Mouse (Mus musculus): ENCODE data around the gene Eif3g. TPM values are rescaled to one million over a fixed set of nuclear protein-coding genes. Genes with fewer than 3 reads are reported as not detected.

Eif3g gene
- total and polyA plus RNA-seq, 3 experiments: 175 to 475 (median 198) TPM

DNA sequence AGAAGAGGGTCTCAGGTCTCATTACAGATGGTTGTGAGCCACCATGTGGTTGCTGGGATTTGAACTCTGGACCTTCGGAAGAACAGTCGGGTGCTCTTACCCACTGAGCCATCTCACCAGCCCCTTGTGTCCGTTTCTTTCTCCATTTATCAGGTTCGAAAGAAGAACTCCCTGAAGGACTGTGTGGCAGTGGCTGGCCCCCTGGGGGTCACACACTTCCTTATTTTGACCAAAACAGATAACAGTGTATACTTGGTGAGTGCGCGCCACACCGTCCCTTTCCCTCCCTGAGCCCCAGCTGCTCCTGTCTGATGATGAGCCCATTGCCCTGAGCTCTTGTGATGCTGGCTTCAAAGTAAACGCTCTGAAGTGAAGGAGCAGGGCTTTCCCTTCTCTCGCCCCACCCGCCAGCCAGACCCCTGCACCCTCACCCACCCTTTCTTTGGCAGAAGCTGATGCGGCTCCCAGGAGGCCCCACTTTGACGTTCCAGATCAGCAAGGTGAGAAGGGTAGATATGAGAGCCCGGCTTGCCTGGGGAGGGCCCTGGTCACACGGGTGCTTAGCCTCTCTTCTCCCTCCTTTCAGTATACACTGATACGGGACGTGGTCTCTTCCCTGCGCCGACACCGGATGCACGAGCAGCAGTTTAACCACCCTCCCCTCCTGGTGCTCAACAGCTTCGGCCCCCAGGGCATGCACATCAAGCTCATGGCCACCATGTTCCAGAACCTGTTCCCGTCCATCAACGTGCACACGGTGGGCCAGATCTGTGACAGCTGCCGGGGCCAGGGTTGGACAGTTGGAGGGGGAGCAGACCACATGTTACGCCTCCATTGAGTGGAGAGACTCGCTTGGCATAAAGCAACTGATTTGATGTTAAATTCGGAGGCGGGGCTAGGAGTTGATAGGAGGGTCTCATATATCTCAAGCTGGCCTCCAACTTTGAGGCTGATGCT lies 9.0 kb downstream of the Eif3g start:
- DNase-seq (ENCODE audit: low spot score) (peak; percentile 52), ATAC-seq (ENCODE audit: extremely low read depth, insufficient number of reproducible peaks, low FRiP score, poor library complexity, severe bottlenecking) (no peak)
- Histone ChIP-seq H3K36me3 (replicated peaks) (peaks cover 53% of the 10 kb centered on the region), H3K4me3 (ENCODE audit: low read depth, low read length) (peak overlapping the region; percentile 100), H3K4me1 (ENCODE audit: insufficient read depth, low read depth, low read length) (peaks cover 55% of the 10 kb centered on the region), H3K27me3 (ENCODE audit: insufficient read depth, low read length) (no peaks in the 10 kb centered on the region), H3K9me3 (replicated peaks) (peaks cover 5% of the 10 kb centered on the region)
- TF ChIP-seq TAL1 (conservative IDR thresholded peaks at IDR 0.05; ENCODE audit: low read depth, low read length): no peak
- no peak for TF ChIP-seq CTCF (IDR thresholded peaks at IDR 0.05; ENCODE audit: low read depth, low read length)
- no peak for TF ChIP-seq POLR2AphosphoS5 (IDR thresholded peaks at IDR 0.05; ENCODE audit: insufficient replicate concordance, low read depth, low read length)
- TF ChIP-seq GATA1 (IDR thresholded peaks at IDR 0.05; ENCODE audit: borderline replicate concordance, low read length): no peak
- TF ChIP-seq GATA2 (IDR thresholded peaks at IDR 0.05; ENCODE audit: borderline replicate concordance, low read depth, low read length): no peak

DNA sequence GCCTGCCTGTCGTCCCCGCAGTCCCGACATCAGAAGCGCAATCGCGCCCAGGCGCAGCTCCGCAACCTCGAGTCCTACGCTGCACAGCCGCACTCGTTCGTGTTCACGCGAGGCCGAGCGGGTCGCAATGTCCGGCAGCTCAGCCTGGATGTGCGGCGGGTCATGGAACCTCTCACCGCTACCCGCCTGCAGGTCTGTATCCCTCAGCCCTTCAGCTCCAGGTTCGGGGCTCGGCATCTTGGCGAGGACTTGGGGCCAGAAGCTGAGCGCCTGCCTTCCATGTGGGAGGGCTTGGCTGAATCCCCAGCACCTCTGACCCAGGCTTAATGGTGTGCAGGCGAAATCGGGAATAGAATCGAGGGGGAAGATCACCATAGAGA lies 10.0 kb downstream of the Eif3g start:
- no peak for ATAC-seq (ENCODE audit: extremely low read depth, insufficient number of reproducible peaks, low FRiP score, poor library complexity, severe bottlenecking)
- H3K27me3 ChIP-seq (ENCODE audit: insufficient read depth, low read length): no peaks in the 10 kb centered on the region

DNA sequence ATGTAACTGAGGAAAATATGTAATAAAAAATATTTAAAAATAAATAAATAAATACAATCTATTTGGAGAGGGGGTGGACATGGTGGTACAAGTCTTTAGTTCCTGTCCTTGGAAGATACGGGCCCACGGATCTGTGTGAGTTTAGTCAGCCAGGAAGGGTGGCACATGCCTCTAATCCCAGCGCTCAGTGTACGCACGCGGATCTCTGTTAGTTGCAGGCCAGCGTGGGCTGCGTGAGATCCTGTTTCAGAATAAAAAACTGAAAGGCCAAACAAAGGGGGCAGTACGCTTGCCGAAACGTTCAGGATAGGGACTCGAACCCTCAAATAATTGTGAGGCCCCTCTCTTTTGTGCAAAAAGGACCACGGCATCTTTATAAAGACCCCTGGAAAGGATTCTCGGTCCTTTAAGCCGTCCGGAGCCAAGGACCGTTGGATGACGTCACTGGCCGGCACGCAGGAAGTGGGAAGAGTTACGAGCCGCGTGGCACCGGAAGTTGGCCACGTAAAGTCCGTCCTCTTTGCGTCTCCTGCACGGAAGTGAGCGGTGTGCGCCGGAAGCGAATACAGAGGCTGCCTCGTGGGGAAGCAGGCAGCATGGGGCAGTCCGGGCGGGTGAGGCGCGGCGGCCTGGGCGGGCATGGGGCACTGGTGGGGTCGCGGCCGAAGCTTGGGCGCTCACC lies 10.6 kb downstream of the Eif3g start, which contains the start of gene Ppan:
Ppan (plus strand) TSS at position 472 of the 682 bp plus-strand sequence.
- ATAC-seq (ENCODE audit: extremely low read depth, insufficient number of reproducible peaks, low FRiP score, poor library complexity, severe bottlenecking) (peak; percentile 84), DNase-seq (ENCODE audit: low spot score) (peak; percentile 92)
- H3K9me3 ChIP-seq (replicated peaks): peaks cover 9% of the 10 kb centered on the region
- H3K36me3 ChIP-seq (replicated peaks): peaks cover 37% of the 10 kb centered on the region
- H3K27me3 ChIP-seq (ENCODE audit: insufficient read depth, low read length): no peaks in the 10 kb centered on the region
- TF ChIP-seq TAL1 (conservative IDR thresholded peaks at IDR 0.05; ENCODE audit: low read depth, low read length) (no peak), POLR2AphosphoS5 (IDR thresholded peaks at IDR 0.05; ENCODE audit: insufficient replicate concordance, low read depth, low read length) (no peak), CTCF (IDR thresholded peaks at IDR 0.05; ENCODE audit: low read depth, low read length) (no peak), GATA2 (IDR thresholded peaks at IDR 0.05; ENCODE audit: borderline replicate concordance, low read depth, low read length) (no peak), GATA1 (IDR thresholded peaks at IDR 0.05; ENCODE audit: borderline replicate concordance, low read length) (no peak)
- H3K4me1 ChIP-seq (ENCODE audit: insufficient read depth, low read depth, low read length): peaks cover 40% of the 10 kb centered on the region
- H3K4me3 ChIP-seq (ENCODE audit: low read depth, low read length): peak within 1 kb of the TSS; percentile 100

More for the DNA sequence above, 10.0 kb downstream of the Eif3g start:
- peaks cover 44% of the 10 kb centered on the region for H3K4me1 ChIP-seq (ENCODE audit: insufficient read depth, low read depth, low read length)
- no peak for DNase-seq (ENCODE audit: low spot score)
- peak; percentile 67; the same call in 1 of the 2 replicates for TF ChIP-seq POLR2AphosphoS5 (IDR thresholded peaks at IDR 0.05; ENCODE audit: insufficient replicate concordance, low read depth, low read length)
- TF ChIP-seq CTCF (IDR thresholded peaks at IDR 0.05; ENCODE audit: low read depth, low read length): no peak
- peak overlapping the region; percentile 100 for H3K4me3 ChIP-seq (ENCODE audit: low read depth, low read length)
- H3K9me3 ChIP-seq (replicated peaks): peaks cover 9% of the 10 kb centered on the region
- peaks cover 43% of the 10 kb centered on the region for H3K36me3 ChIP-seq (replicated peaks)

DNA sequence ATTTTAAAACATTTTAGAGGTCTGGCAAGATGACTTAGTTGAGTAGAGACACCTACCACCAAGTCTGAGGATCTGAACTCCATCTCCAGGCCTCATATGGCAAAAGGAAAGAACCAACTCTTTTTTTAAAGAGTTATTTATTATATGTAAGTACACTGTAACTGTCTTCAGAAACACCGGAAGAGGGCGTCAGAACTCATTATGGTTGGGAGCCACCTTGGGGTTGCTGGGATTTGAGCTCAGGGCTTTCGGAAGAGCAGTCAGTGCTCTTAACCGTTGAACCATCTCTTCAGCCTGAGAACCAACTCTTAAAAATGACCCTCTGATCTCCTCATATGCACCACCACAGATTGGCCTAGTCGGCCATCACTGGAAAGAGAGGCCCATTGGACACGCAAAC lies 11.2 kb downstream of the Eif3g start:
- Histone ChIP-seq H3K4me1 (ENCODE audit: insufficient read depth, low read depth, low read length) (peaks cover 35% of the 10 kb centered on the region), H3K36me3 (replicated peaks) (peaks cover 31% of the 10 kb centered on the region), H3K9me3 (replicated peaks) (peaks cover 9% of the 10 kb centered on the region), H3K4me3 (ENCODE audit: low read depth, low read length) (no peak overlapping the region), H3K27me3 (ENCODE audit: insufficient read depth, low read length) (no peaks in the 10 kb centered on the region)
- TF ChIP-seq CTCF (IDR thresholded peaks at IDR 0.05; ENCODE audit: low read depth, low read length) (no peak), GATA1 (IDR thresholded peaks at IDR 0.05; ENCODE audit: borderline replicate concordance, low read length) (no peak), TAL1 (conservative IDR thresholded peaks at IDR 0.05; ENCODE audit: low read depth, low read length) (no peak), GATA2 (IDR thresholded peaks at IDR 0.05; ENCODE audit: borderline replicate concordance, low read depth, low read length) (no peak), POLR2AphosphoS5 (IDR thresholded peaks at IDR 0.05; ENCODE audit: insufficient replicate concordance, low read depth, low read length) (no peak)
- ATAC-seq (ENCODE audit: extremely low read depth, insufficient number of reproducible peaks, low FRiP score, poor library complexity, severe bottlenecking) (no peak), DNase-seq (ENCODE audit: low spot score) (no peak)

DNA sequence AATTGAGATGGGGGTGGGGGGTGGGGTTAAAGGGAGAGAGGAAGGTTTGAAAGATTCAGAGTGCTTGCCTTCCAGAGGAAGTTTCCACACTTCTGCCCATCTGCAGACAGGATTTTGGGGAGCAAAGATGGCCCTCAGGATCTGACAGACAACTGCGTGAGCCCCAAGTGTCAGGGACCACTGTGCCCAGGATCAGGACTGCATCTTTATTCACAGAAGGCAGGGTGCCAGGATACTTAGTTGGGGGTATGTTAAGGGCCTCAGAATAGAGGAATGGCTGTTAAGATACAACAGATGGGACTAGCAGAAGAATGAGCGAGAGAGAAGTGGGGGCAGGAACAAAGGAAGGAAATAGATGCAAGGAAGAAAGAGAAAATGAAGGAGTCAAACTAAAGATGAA lies 11.9 kb downstream of the Eif3g start:
- Histone ChIP-seq H3K4me3 (ENCODE audit: low read depth, low read length) (no peak overlapping the region), H3K27me3 (ENCODE audit: insufficient read depth, low read length) (no peaks in the 10 kb centered on the region), H3K36me3 (replicated peaks) (peaks cover 24% of the 10 kb centered on the region), H3K4me1 (ENCODE audit: insufficient read depth, low read depth, low read length) (peaks cover 29% of the 10 kb centered on the region), H3K9me3 (replicated peaks) (peaks cover 9% of the 10 kb centered on the region)
- TF ChIP-seq GATA1 (IDR thresholded peaks at IDR 0.05; ENCODE audit: borderline replicate concordance, low read length) (no peak), CTCF (IDR thresholded peaks at IDR 0.05; ENCODE audit: low read depth, low read length) (no peak), TAL1 (conservative IDR thresholded peaks at IDR 0.05; ENCODE audit: low read depth, low read length) (no peak), GATA2 (IDR thresholded peaks at IDR 0.05; ENCODE audit: borderline replicate concordance, low read depth, low read length) (no peak), POLR2AphosphoS5 (IDR thresholded peaks at IDR 0.05; ENCODE audit: insufficient replicate concordance, low read depth, low read length) (no peak)
- ATAC-seq (ENCODE audit: extremely low read depth, insufficient number of reproducible peaks, low FRiP score, poor library complexity, severe bottlenecking): no peak
- DNase-seq (ENCODE audit: low spot score): no peak

All from G1E (cell line).